Mouse (Mus musculus) R1 (cell line): ENCODE data around the gene Prox2.

ENCODE experiments used
- DNase-seq: peaks from one replicate; pipeline ENCODE4 v3.0.0-alpha.2; 2018; ENCODE audit warnings: low read depth, low spot score

Gene Prox2

DNA sequence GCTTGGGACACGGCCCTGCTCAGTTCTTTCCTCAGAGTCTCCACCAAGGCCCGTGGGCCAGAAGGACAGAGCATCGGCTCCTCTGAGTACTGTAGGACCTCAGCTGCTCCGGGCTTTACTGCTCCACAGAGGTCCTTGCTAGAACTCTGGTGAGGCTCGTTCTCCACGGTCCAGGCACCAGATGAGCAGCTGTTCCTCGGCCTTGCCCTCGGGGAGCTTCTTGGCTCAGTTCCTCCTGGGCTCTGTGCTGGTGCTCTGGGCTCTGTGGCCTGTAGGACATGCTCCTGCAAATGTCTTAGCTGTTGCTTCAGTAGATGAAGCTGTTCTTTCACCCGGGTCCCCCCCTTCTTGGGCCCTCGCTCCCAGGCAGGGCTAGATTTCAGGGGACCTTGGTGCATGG lies 15.9 kb downstream of the Prox2 start:
- DNase-seq, result no peak

GRCm38 (mm10) chr12:85094010-85094409 lies 16.5 kb downstream of the Prox2 start:
- peak; percentile 70 for DNase-seq

GRCm38 (mm10) chr12:85092214-85092613 lies 18.3 kb downstream of the Prox2 start:
- DNase-seq, result peak; percentile 81

DNA sequence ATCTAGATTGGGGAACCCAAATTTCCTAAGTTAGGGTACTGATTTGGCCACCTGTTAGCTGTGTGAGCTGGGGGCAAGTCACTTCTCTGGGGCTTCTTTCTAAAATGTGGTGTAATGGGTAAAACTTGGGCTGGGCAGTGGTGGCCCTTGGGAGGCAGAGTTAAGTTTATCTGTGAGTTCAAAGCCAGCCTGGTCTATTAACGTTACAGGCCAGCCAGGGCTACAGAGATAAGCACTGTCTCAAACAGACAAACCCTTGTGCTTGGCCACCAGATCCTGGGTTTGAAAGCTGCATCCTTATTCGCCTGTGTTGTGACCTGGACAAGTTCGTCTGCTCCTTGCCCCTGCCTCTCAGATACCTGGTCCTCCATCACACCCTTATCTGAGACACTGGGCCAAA lies 19.4 kb downstream of the Prox2 start:
- DNase-seq, result no peak

DNA sequence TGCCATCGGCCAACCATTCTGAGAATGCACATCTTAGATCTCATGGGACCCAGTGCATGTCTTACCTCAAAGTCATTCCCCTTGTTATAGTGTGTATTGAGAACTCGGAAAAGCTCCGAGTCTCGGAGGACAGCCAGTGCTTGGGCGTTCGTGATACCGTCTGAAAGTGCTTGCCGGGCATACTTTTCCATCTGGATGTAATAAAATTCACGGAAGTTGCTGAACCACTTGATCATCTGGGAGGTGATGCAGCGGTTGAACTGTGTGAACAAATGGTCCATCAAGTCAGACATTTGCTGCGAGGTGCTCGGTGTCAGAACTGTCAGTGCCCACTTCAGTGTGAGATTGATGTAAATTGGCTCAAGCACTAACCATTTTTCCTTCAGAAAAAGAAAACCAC lies 22.7 kb downstream of the Prox2 start:
- DNase-seq, result no peak

GRCm38 (mm10) chr12:85084941-85085340 lies 25.6 kb downstream of the Prox2 start:
- DNase-seq, result no peak

GRCm38 (mm10) chr12:85084257-85084656 lies 26.3 kb downstream of the Prox2 start:
- no peak for DNase-seq

DNA sequence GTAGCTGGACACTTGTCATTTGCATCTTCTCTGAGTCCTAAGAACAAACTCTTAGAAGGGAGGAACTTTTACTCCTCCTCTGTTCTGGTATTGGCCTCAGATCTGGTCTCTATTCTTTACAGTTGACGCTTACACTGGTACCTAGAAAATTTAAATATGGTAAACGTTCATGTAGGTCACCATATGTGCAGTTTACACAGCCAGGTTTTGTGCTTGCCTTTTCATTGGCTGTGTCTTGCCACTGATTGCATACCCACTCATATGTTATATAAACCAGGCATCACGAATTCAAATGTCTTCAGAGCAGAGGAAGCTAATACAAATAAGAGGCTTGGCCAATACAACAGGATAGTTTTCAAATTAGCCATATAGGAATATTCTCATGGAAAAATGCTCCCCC lies 33.5 kb downstream of the Prox2 start:
- no peak for DNase-seq

DNA sequence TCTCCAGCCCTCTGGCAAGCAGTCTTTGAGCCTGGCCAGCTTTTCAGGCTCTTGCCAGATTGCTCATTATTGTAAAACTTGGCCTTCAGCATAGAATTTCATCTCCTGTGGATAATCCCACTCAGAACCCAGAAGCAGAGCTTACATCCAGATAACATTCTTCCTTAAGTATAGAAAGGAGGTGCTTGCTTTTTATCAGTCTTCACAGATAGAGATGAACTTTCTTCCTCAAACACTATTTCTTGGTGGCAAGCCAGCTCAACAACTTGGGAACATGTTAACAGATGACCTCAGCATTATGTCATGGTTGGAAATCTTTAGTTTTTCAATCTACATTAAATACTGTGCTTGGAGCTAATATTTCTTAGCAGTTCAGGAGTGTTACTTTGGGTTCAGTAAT lies 39.5 kb downstream of the Prox2 start:
- DNase-seq, result no peak

DNA sequence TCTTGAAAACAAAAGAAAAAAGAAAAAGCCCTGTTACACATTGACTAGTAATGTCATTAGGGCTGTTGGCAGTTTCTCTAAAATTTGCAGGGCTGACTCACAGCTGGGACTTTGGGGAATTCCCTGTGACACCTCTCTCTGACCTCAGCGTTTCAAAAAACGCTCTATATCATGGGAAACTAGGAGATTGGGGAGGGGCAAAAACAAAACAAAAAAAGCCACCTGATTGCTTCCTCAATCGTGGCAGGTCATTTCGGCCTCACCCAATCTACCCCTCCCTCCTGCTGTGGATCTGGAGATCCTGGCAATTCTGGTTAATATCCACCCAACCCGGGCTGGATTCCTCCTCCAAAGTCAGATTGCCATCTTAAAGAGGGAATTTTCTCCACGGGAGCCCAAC lies 59.3 kb downstream of the Prox2 start:
- peak; percentile 36 for DNase-seq
